Mouse (Mus musculus) embryonic fibroblast, embryonic 13.5 days (primary cell): ENCODE results near the gene Ankra2. TPM values are rescaled to one million over a fixed set of nuclear protein-coding genes. Genes with fewer than 3 reads are reported as not detected.

Source experiments
- H3K27ac ChIP-seq: 2 replicates; pipeline ENCODE4 v1.5.1; 2012; ENCODE audit warnings: low read length, control low read depth, inconsistent platforms; ENCODE audit not compliant: insufficient read depth
- H3K4me1 ChIP-seq: 2 replicates; pipeline ENCODE4 v1.6.1; 2011; ENCODE audit warnings: low read length; ENCODE audit not compliant: control insufficient read depth, insufficient read depth
- H3K4me3 ChIP-seq: 2 replicates; pipeline ENCODE4 v1.5.1; 2011; ENCODE audit warnings: mild to moderate bottlenecking, control low read depth, low read length; ENCODE audit not compliant: insufficient read depth
- CTCF ChIP-seq: IDR thresholded peaks from 2 replicates; pipeline ENCODE4 v1.5.1; 2011; ENCODE audit warnings: mild to moderate bottlenecking, control low read depth, low read length, moderate library complexity, borderline replicate concordance; ENCODE audit not compliant: insufficient read depth
- POLR2A ChIP-seq: IDR thresholded peaks from 2 replicates; pipeline ENCODE4 v1.6.1; 2011; ENCODE audit warnings: low read depth, mild to moderate bottlenecking, control low read depth, low read length, moderate library complexity
- polyA plus RNA-seq: library from polyadenylated mRNA; stranded (reverse); fragments of >200 nt; gene quantifications from 2 replicates; pipeline ENCODE4 v1.2.4, GENCODE M21; 2011; ENCODE audit warnings: low read depth; ENCODE audit not compliant: missing spikeins, insufficient read length

Gene Ankra2
- 22.7 and 29.5 TPM in 2 replicates for polyA plus RNA-seq

DNA sequence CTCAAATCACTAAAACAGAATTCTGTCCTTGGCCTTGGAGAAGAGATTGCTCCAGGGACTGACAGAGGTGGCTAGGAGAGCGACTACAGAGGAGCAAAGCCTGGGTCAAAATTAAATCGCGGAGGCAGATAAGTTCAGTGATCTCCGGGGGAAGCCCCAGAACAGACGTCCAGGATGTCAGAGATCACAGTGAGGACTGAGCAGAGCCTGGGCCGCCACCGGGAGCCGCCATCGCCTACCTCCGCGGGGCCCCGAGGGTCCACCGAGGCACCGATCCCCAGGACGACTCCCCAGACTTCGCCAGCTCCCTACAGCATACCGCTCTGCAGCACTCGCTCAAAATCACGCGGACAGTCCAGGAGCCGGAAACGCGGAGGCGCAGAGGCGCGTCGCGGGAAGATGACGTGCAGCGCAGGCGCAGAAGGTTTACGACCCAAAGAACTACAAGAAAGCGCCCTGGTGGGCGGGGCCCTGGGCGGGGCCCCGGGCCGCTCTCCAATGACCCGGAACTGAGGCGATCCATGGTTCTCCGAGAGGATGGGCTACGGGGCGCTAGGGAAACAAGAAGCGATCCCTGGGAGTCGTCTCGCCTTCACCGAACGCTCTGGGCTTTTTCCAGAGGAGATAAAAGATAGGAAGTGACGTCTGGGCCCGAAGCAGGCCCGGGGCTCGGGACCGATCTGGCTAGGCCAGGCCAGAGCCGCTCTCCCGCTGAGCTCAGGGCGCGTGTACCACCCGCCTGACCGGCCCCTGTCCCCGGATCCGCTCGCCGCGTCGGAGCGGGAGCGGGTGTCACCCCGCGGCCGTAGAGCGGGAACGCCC, at the start of gene Ankra2, which contains the start of gene Utp15:
Gene Ankra2 (plus strand): TSS at position 439 of the 822 bp plus-strand sequence.
Gene Utp15 (minus strand): TSS at position 406 of the 822 bp plus-strand sequence.
- Histone ChIP-seq H3K4me1 (peaks cover 3% of the 10 kb centered on the region; the same call in 1 of the 2 replicates), H3K4me3 (peak within 1 kb of the TSS; percentile 97), H3K27ac (peak within 1 kb of the TSS; percentile 55)
- TF ChIP-seq POLR2A (peak; percentile 85), CTCF (no peak)

DNA sequence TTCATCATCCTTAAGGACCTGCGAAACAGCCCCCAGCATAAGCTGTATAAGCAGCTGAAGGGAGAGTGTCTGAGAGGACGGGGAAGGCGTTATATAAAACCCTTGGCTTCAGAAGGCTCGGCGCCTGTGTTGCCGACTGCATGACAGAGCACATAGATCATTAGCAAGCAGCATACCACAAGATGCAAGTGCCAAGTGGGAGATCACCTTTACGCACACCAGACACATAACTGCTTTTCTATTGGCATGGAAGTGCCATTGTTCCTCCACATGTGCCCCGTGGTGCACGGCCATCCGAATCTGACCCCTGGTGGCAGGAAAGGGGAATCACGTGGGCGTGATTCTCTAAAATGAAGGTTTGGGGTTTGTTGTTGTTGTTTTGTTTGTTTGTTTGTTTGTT, 40.0 kb upstream of the Ankra2 start:
- Histone ChIP-seq H3K4me1 (no peaks in the 10 kb centered on the region), H3K27ac (no peak overlapping the region), H3K4me3 (no peak overlapping the region)
- TF ChIP-seq POLR2A (no peak), CTCF (peak; percentile 70; the same call in 1 of the 2 replicates)

DNA sequence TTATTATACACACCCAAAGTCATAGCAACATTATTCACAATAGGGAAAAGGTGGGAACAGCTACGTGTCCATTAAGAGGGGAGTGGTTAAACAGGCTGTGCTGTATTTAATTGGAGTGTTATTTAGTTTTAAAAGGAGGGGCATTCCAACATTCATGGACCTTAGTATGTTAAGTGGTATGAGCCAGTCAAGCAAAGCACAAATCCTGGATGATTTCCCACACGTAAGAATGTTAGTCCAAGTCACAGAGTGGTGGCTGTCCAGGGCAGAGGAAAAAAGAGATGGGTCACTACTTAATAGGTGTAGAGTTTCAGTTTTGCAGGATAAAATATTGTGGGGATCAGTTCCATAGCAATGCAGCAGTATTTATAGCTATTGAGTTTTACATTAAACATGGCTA, 36.6 kb upstream of the Ankra2 start:
- TF ChIP-seq POLR2A: no peak
- no peak for TF ChIP-seq CTCF
- H3K4me1 ChIP-seq: no peaks in the 10 kb centered on the region
- H3K27ac ChIP-seq: no peak overlapping the region
- no peak overlapping the region for H3K4me3 ChIP-seq

GRCm38 (mm10) chr13:98230511-98230910, 32.4 kb upstream of the Ankra2 start:
- H3K4me3 ChIP-seq: no peak overlapping the region
- TF ChIP-seq POLR2A (no peak), CTCF (no peak)
- H3K4me1 ChIP-seq: no peaks in the 10 kb centered on the region
- no peak overlapping the region for H3K27ac ChIP-seq

DNA sequence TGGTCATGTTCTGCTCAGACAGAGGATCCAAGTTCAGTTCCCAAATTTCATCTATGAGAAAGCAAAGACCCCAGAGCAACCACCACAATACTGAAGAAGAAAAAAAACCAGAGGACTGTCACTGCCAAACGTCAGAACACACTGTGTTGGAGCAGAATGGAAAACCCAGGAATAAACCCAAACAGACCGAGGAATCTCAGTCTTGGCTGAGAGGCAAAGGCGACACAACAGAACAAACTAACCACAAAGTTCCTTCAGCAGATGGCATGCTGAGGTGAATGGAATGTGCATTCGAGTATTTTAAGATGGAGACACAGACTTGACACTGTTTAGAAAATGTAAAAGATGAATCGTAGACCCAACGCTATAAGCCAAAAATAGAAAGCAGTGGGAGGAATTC, 27.4 kb upstream of the Ankra2 start:
- Histone ChIP-seq H3K4me3 (no peak overlapping the region), H3K4me1 (no peaks in the 10 kb centered on the region), H3K27ac (no peak overlapping the region)
- TF ChIP-seq POLR2A: no peak
- TF ChIP-seq CTCF: no peak

DNA sequence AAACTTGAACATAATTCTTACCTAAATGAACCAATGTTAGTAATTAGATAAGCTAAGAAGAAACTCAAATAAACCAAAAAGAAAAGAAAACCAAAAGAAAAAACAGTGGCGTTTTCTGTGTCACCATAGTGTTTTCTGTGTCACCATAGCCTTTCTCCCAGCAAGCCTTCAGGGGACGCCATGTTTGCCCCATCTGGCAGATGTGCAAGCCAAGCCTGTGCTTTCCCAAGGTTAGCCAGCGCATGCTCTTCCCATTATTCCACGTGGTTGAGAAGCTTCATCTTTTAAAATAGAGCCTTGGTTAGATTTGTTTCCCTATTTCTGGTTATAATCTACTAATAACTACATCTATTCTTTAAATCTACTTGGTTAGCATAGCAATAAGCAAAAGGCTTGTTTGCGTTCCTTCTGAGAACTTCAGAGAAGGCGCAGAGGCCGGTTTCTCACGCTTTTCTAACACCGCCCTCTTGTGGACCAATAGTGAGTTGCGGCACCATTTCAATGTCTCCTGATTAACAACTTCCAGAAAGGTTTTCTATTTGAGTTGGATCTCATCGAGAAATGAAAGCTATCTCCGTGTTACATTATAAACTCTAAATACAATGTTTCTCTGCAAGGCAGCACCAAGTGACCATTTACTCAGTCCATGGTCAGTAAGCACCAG, 22.8 kb upstream of the Ankra2 start:
- no peak overlapping the region for H3K27ac ChIP-seq
- H3K4me1 ChIP-seq: no peaks in the 10 kb centered on the region
- H3K4me3 ChIP-seq: no peak overlapping the region
- TF ChIP-seq CTCF (0 out of 2 replicates have a peak, but pooled peaks have one; percentile 33), POLR2A (no peak)

DNA sequence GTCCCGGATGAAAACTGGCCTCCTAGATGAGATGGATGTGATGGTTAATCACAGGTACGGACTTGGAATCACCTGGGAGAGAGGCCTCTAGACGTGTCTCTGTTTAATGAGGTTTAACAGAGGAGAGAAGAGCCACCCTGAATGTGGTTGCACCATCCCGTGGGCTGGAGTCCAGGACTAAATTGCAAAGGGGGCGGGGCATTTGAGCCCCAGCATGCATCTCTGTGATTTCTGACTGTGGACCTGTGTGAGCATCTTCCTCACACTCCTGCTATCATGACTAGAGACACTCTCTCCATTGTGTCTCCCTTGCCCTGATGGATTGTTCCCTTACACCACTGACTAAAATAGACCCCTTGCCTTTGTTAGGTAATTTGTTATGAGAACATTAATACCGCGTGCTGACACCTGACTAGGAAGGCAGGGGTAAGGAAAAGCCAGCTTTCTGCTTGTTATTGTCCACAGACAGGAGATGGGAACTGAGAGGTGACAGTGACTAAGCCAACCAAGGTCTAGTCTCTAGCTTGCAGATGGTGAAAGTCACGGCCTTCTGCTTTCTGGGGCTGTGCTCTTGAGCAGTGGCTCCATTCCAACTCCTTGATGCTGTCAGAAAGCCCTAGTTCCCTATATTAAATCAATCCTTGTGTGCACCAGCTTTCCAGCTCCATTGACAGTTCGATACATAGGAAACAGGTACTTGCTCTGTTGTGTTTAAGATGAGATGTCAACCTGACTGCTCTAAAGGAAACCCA, 21.2 kb upstream of the Ankra2 start:
- Histone ChIP-seq H3K4me1 (no peaks in the 10 kb centered on the region), H3K27ac (no peak overlapping the region)
- no peak for TF ChIP-seq POLR2A
- no peak for TF ChIP-seq CTCF

DNA sequence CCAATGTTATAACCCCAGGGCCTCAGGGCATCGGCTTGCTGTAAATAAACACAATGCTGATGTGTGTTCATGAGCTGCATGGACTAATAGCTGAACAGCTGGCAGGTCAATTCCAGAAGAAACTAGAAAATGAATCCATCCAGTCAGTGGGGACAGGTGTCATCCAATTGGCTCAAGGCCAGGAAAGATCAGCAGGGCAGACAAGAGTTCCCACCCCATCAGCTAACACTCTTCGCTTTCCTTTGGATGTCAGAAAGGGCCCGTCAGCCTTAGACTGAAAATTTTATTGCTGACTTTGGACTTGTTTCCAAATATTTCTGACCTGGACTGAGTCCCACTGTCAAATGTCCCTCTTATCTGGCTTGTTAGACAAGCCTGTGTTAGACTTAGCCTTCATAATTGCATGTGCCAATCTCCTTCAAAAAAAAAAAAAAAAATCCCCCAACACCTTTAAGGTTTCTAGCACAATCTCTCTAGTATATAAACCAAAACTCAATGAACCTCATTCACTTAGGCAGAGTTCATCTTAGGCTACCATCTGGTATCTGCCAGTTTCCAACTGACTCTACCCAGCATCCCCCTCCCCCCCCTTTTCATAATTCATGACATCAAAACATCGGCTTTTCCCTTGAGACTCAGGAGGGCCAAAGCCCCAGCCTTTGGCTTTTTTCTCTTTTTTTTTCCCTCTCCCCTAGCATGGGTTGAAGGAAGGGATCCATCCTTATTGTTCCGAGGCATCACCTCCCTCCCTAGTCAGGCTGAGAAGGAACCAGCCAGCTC, 18.1 kb upstream of the Ankra2 start:
- Histone ChIP-seq H3K4me3 (no peak overlapping the region), H3K27ac (no peak overlapping the region), H3K4me1 (no peaks in the 10 kb centered on the region)
- TF ChIP-seq CTCF: no peak

More for the DNA sequence above, 21.2 kb upstream of the Ankra2 start:
- H3K4me3 ChIP-seq: no peak overlapping the region

DNA sequence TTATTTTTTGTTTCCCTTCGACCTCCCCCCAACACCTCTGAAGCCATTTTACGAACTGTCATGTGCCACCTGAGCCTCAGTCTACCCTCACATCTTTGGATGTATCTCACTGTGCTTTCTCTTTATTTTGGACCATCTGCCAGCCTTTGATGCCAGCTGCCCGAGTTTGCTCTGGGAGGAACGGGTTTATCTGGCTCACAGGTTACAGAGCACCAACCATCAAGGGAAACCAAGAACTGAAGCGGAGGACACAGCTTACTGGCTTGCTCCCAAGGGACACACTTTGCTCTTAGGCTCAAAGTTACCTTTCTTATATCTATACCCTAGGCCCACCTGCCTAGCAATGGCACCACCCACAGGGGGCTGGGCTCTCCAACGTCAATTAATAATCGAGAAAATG, 17.5 kb upstream of the Ankra2 start:
- no peak for TF ChIP-seq POLR2A
- no peak for TF ChIP-seq CTCF
- H3K4me1 ChIP-seq: no peaks in the 10 kb centered on the region
- H3K4me3 ChIP-seq: no peak overlapping the region
- no peak overlapping the region for H3K27ac ChIP-seq
